Mouse (Mus musculus): ENCODE data around the gene Mical2.

GRCm38 (mm10) chr7:112354503-112354951 lies 128.9 kb downstream of the Mical2 start:
- TF ChIP-seq CTCF (IDR thresholded peaks at IDR 0.05; ENCODE audit: extremely low read depth, insufficient read length, insufficient replicate concordance, low read depth, low read length), result no peak
- no peak for TF ChIP-seq POLR2A (IDR thresholded peaks at IDR 0.05; ENCODE audit: low read depth, low read length)
